Mouse (Mus musculus): Measurements from ENCODE around the gene Ppox. TPM values are rescaled to one million over a fixed set of nuclear protein-coding genes. Genes with fewer than 3 reads are reported as not detected.
A peak's percentile ranks its signal among the peaks of the same experiment; 100 is the strongest.

Gene Ppox
- polyA plus RNA-seq, 1 experiment: 9.0 TPM

DNA sequence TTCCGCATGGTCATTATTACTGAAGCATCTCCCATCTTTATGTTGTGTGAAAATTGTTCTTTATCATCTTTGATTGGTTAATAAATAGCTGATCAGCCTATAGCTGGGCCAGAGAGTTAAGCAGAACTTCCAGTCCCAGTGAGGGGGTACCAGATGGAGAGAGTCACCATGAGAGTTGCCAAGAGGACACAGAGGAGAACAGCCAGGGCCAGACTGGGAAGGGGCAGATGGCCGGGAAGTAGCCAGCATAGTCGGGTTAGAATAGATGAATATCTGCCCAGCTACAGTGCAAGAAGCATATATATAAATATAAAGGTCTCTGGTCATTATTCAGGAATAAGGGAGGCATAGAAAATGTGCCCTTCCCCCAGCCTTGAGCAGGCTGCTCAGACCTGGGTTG, 17.2 kb upstream of the Ppox start:
- Histone ChIP-seq H3ac (ENCODE audit: control insufficient read depth, insufficient read length, low read depth) (no peak overlapping the region), H3K79me3 (ENCODE audit: low read depth) (peaks cover 2% of the 10 kb centered on the region), H3K4me3 (ENCODE audit: insufficient read depth, poor library complexity, severe bottlenecking) (no peak overlapping the region), H3K79me2 (ENCODE audit: control insufficient read depth, insufficient read depth) (peaks cover 11% of the 10 kb centered on the region), H3K36me3 (ENCODE audit: control insufficient read depth, insufficient read depth) (no peaks in the 10 kb centered on the region), H3K27me3 (ENCODE audit: control insufficient read depth, insufficient read depth, insufficient read length) (no peaks in the 10 kb centered on the region)
- TF ChIP-seq FOSL1 (IDR thresholded peaks at IDR 0.05; ENCODE audit: insufficient read depth, low read length, poor library complexity, severe bottlenecking) (no peak), CEBPB (IDR thresholded peaks at IDR 0.05; ENCODE audit: low read depth) (no peak), USF1 (IDR thresholded peaks at IDR 0.05; ENCODE audit: low read depth) (no peak), MAX (IDR thresholded peaks at IDR 0.05) (no peak), MYOG (IDR thresholded peaks at IDR 0.05; ENCODE audit: control insufficient read depth, extremely low read depth, insufficient read length) (no peak), MYOD1 (IDR thresholded peaks at IDR 0.05; ENCODE audit: control insufficient read depth, insufficient read length, low read depth) (no peak), CTCF (IDR thresholded peaks at IDR 0.05; ENCODE audit: control insufficient read depth, insufficient read depth, insufficient read length) (no peak)

- Histone ChIP-seq H3K79me2 (ENCODE audit: control insufficient read depth, insufficient read depth) (peaks cover 37% of the 10 kb centered on the region), H3K4me3 (ENCODE audit: insufficient read depth, poor library complexity, severe bottlenecking) (peak overlapping the region; percentile 80), H3ac (ENCODE audit: control insufficient read depth, insufficient read length, low read depth) (no peak overlapping the region), H3K27me3 (ENCODE audit: control insufficient read depth, insufficient read depth, insufficient read length) (no peaks in the 10 kb centered on the region), H3K36me3 (ENCODE audit: control insufficient read depth, insufficient read depth) (no peaks in the 10 kb centered on the region), H3K79me3 (ENCODE audit: low read depth) (peaks cover 11% of the 10 kb centered on the region)
- no peak for TF ChIP-seq CEBPB (IDR thresholded peaks at IDR 0.05; ENCODE audit: low read depth)
- TF ChIP-seq CTCF (IDR thresholded peaks at IDR 0.05; ENCODE audit: control insufficient read depth, insufficient read depth, insufficient read length): no peak
- no peak for TF ChIP-seq MAX (IDR thresholded peaks at IDR 0.05)
- TF ChIP-seq FOSL1 (IDR thresholded peaks at IDR 0.05; ENCODE audit: insufficient read depth, low read length, poor library complexity, severe bottlenecking): no peak
- no peak for TF ChIP-seq MYOG (IDR thresholded peaks at IDR 0.05; ENCODE audit: control insufficient read depth, extremely low read depth, insufficient read length)
- TF ChIP-seq MYOD1 (IDR thresholded peaks at IDR 0.05; ENCODE audit: control insufficient read depth, insufficient read length, low read depth): no peak
- TF ChIP-seq USF1 (IDR thresholded peaks at IDR 0.05; ENCODE audit: low read depth): no peak
Measured at GRCm38 (mm10) chr1:171295063-171295402, 14.0 kb upstream of the Ppox start.

DNA sequence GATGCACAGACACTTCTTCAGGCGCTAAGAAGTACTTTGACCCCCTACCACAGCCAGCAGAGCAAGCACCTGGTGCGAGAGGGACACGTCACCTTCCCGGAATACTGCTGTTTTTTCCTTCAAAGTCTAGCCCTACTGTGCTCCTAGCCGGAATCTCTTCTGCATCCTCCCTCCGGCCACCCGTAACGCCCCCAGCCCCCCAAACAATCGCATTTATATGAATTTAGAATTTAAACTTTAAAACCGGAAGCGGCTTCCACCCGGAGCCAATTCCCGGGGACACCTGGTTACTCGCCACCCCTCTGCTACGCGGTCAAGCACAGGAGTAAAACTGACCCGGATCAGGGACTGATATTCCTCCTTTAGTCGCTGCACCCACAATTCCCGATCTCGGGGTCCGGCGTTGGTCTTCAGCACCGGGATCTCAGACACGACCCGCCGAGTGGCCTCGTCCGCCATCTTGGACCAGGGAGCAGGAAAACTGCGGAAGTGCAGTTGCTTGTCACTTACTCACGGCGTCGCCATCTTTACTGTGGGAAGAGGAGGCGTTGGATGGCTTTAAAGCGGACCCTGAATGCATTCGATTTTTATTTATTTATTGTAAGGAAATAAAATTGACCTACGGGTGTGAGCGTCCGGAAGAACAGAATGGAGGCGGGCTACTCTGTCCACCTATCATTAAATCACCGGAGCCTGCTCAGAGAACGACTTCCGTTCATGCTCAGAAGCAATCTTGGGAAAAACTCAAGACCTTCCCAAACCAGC, 13.5 kb upstream of the Ppox start, which contains the start of gene Ufc1:
Gene Ufc1, minus strand, starts transcription at position 727 of the 765 bp plus-strand sequence.
- H3K4me3 ChIP-seq (ENCODE audit: insufficient read depth, poor library complexity, severe bottlenecking): peak within 1 kb of the TSS; percentile 80
- H3K27me3 ChIP-seq (ENCODE audit: control insufficient read depth, insufficient read depth, insufficient read length): no peaks in the 10 kb centered on the region
- peaks cover 42% of the 10 kb centered on the region for H3K79me2 ChIP-seq (ENCODE audit: control insufficient read depth, insufficient read depth)
- peaks cover 11% of the 10 kb centered on the region for H3K79me3 ChIP-seq (ENCODE audit: low read depth)
- peak within 1 kb of the TSS; percentile 98 for H3ac ChIP-seq (ENCODE audit: control insufficient read depth, insufficient read length, low read depth)
- peaks cover 2% of the 10 kb centered on the region for H3K36me3 ChIP-seq (ENCODE audit: control insufficient read depth, insufficient read depth)
- TF ChIP-seq MYOD1 (IDR thresholded peaks at IDR 0.05; ENCODE audit: control insufficient read depth, insufficient read length, low read depth) (peak; percentile 11), MYOG (IDR thresholded peaks at IDR 0.05; ENCODE audit: control insufficient read depth, extremely low read depth, insufficient read length) (no peak), USF1 (IDR thresholded peaks at IDR 0.05; ENCODE audit: low read depth) (no peak)

DNA sequence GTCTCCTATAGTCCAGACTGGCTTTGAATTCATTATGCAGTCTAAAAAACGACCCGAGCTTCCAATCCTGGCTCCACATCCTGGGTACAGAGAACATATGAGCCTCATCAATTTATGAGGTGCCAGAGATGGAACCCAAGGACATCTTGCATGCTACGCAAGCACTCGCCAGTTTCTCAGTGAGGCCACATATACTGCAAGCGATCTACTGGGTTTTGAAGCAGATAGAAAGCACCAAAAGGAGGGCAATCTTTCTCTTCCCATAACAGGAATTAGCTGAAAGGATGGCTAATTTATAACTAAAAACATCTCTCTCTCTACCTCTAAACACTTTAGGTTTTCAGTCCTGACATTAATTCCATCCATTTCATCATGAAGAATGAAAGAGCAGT, 12.9 kb upstream of the Ppox start:
- H3K79me2 ChIP-seq (ENCODE audit: control insufficient read depth, insufficient read depth): peaks cover 42% of the 10 kb centered on the region
- peaks cover 11% of the 10 kb centered on the region for H3K79me3 ChIP-seq (ENCODE audit: low read depth)
- no peaks in the 10 kb centered on the region for H3K27me3 ChIP-seq (ENCODE audit: control insufficient read depth, insufficient read depth, insufficient read length)
- peak overlapping the region; percentile 80 for H3K4me3 ChIP-seq (ENCODE audit: insufficient read depth, poor library complexity, severe bottlenecking)
- H3ac ChIP-seq (ENCODE audit: control insufficient read depth, insufficient read length, low read depth): peak overlapping the region; percentile 98
- peaks cover 8% of the 10 kb centered on the region for H3K36me3 ChIP-seq (ENCODE audit: control insufficient read depth, insufficient read depth)
- TF ChIP-seq MYOG (IDR thresholded peaks at IDR 0.05; ENCODE audit: control insufficient read depth, extremely low read depth, insufficient read length) (no peak), MAX (IDR thresholded peaks at IDR 0.05) (no peak)

DNA sequence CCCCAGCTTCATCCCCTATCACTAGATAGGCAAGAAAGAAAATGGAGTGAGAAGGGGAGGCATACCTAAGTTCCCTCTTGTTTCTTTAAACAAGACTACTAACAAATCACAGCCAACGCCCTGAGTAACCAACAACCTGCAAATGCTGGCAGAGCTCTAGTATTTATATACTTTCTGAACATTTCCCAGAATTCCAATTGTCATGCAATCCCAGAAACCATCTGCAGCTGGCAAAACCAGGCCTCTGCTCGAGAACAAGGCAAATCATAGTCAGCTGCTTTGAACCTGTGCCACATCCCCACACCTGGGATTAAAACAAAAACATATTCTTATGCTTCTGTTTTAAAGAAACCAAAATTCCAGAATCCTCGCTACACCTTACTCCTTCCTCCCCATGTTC, 12.4 kb upstream of the Ppox start:
- peaks cover 42% of the 10 kb centered on the region for H3K79me2 ChIP-seq (ENCODE audit: control insufficient read depth, insufficient read depth)
- H3K27me3 ChIP-seq (ENCODE audit: control insufficient read depth, insufficient read depth, insufficient read length): no peaks in the 10 kb centered on the region
- H3K4me3 ChIP-seq (ENCODE audit: insufficient read depth, poor library complexity, severe bottlenecking): no peak overlapping the region
- TF ChIP-seq CEBPB (IDR thresholded peaks at IDR 0.05; ENCODE audit: low read depth) (no peak), USF1 (IDR thresholded peaks at IDR 0.05; ENCODE audit: low read depth) (no peak), CTCF (IDR thresholded peaks at IDR 0.05; ENCODE audit: control insufficient read depth, insufficient read depth, insufficient read length) (no peak), MYOD1 (IDR thresholded peaks at IDR 0.05; ENCODE audit: control insufficient read depth, insufficient read length, low read depth) (no peak), MYOG (IDR thresholded peaks at IDR 0.05; ENCODE audit: control insufficient read depth, extremely low read depth, insufficient read length) (no peak), FOSL1 (IDR thresholded peaks at IDR 0.05; ENCODE audit: insufficient read depth, low read length, poor library complexity, severe bottlenecking) (no peak), MAX (IDR thresholded peaks at IDR 0.05) (no peak)
- peaks cover 11% of the 10 kb centered on the region for H3K79me3 ChIP-seq (ENCODE audit: low read depth)
- H3ac ChIP-seq (ENCODE audit: control insufficient read depth, insufficient read length, low read depth): no peak overlapping the region
- peaks cover 12% of the 10 kb centered on the region for H3K36me3 ChIP-seq (ENCODE audit: control insufficient read depth, insufficient read depth)

DNA sequence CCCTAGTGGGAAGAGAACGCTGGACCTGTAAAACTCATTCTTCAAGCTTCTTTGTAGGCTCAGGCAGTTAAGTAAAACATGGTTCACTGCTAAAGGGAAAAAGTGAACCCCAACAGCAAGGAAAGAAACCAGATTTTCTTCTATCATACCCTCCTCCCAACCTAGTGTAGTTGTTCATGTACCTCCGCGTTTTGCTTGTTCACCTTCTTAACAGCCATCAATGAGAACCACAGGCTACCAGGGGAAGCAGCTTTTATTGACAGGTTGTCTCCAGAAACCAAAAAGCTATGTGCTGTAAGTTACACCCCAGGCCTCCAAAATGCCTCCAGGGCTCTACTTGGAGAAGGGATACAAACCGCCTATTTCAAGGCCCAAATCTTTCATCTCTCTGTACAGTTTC, 7.3 kb upstream of the Ppox start:
- TF ChIP-seq MYOD1 (IDR thresholded peaks at IDR 0.05; ENCODE audit: control insufficient read depth, insufficient read length, low read depth) (no peak), CEBPB (IDR thresholded peaks at IDR 0.05; ENCODE audit: low read depth) (no peak), CTCF (IDR thresholded peaks at IDR 0.05; ENCODE audit: control insufficient read depth, insufficient read depth, insufficient read length) (no peak), MYOG (IDR thresholded peaks at IDR 0.05; ENCODE audit: control insufficient read depth, extremely low read depth, insufficient read length) (no peak), USF1 (IDR thresholded peaks at IDR 0.05; ENCODE audit: low read depth) (no peak), MAX (IDR thresholded peaks at IDR 0.05) (no peak), FOSL1 (IDR thresholded peaks at IDR 0.05; ENCODE audit: insufficient read depth, low read length, poor library complexity, severe bottlenecking) (no peak)
- H3K4me3 ChIP-seq (ENCODE audit: insufficient read depth, poor library complexity, severe bottlenecking): no peak overlapping the region
- no peak overlapping the region for H3ac ChIP-seq (ENCODE audit: control insufficient read depth, insufficient read length, low read depth)
- peaks cover 16% of the 10 kb centered on the region for H3K79me3 ChIP-seq (ENCODE audit: low read depth)
- peaks cover 34% of the 10 kb centered on the region for H3K36me3 ChIP-seq (ENCODE audit: control insufficient read depth, insufficient read depth)
- H3K79me2 ChIP-seq (ENCODE audit: control insufficient read depth, insufficient read depth): peaks cover 49% of the 10 kb centered on the region
- H3K27me3 ChIP-seq (ENCODE audit: control insufficient read depth, insufficient read depth, insufficient read length): no peaks in the 10 kb centered on the region
